Mouse (Mus musculus): Measurements from ENCODE around the gene Gabpa. TPM values are rescaled to one million over a fixed set of nuclear protein-coding genes. Genes with fewer than 3 reads are reported as not detected.

Gabpa gene
- polyA plus RNA-seq, 1 experiment from 2014 or later = 13.9 TPM

DNA sequence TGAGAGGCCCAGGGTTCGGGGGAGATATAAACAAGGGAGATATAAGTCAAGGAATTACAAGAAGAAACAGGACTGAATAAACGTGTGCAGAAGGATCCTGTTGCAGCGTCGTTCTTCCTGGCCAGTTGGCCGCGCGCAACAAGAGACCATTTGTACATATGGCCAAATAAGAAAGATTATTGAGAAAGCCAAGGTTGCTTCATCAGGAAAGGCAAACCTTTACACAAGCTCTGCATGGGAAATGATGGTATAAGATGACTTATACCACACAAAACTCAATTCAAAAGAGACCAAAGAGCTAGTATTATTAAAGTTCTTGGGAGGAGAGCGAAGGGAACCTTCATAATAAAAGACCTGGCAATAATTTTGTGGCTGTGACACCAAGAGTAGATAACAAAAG lies 49.8 kb downstream of the Gabpa start:
- H3K36me3 ChIP-seq (ENCODE audit: insufficient read depth, low read length) = no peaks in the 10 kb centered on the region
- ATAC-seq (no peak), DNase-seq (ENCODE audit: low spot score) (no peak)
- H3K4me1 ChIP-seq (ENCODE audit: insufficient read depth, low read depth, low read length) = no peaks in the 10 kb centered on the region
- H3K9ac ChIP-seq (replicated peaks; ENCODE audit: low read depth) = no peak overlapping the region
- H3K27me3 ChIP-seq (replicated peaks; ENCODE audit: insufficient read depth, low read length) = no peaks in the 10 kb centered on the region
- H3K9me3 ChIP-seq (ENCODE audit: low read length) = no peaks in the 10 kb centered on the region
- WGBS = 74% methylated on average over 8 of the region's 8 CpGs
- no peak overlapping the region for H3K27ac ChIP-seq (ENCODE audit: low read length)
- H3K4me2 ChIP-seq (replicated peaks; ENCODE audit: low read depth, low read length) = no peak overlapping the region
- H3K4me3 ChIP-seq (ENCODE audit: low read depth, low read length) = no peak overlapping the region
- TF ChIP-seq CTCF (IDR thresholded peaks at IDR 0.05) (no peak), EP300 (IDR thresholded peaks at IDR 0.05) (no peak)

DNA sequence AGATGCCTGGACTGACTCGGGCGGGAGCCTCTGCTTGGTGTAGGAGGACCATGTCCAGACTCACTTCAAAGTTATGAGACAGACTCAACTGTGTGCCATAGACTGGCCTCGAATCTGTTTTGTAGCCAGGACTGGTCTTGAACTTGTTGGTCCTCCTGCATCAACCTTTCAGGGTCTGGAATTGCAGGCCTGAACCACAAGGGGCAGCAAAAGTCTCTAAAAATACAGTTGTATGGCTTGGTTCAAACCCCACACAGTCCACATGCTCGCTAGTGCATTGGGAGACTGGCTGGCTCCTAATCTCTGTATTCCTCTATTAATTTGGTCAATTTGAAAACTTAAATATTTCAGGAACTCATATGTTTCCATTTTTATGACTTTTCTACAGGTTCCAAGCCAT lies 68.3 kb downstream of the Gabpa start:
- Histone ChIP-seq H3K27me3 (replicated peaks; ENCODE audit: insufficient read depth, low read length) (no peaks in the 10 kb centered on the region), H3K9me3 (ENCODE audit: low read length) (no peaks in the 10 kb centered on the region), H3K4me3 (ENCODE audit: low read depth, low read length) (no peak overlapping the region), H3K27ac (ENCODE audit: low read length) (no peak overlapping the region), H3K4me1 (ENCODE audit: insufficient read depth, low read depth, low read length) (no peaks in the 10 kb centered on the region), H3K4me2 (replicated peaks; ENCODE audit: low read depth, low read length) (no peak overlapping the region), H3K9ac (replicated peaks; ENCODE audit: low read depth) (no peak overlapping the region), H3K36me3 (ENCODE audit: insufficient read depth, low read length) (no peaks in the 10 kb centered on the region)
- ATAC-seq = no peak
- DNase-seq (ENCODE audit: low spot score) = no peak
- TF ChIP-seq CTCF (IDR thresholded peaks at IDR 0.05) (0 out of 2 replicates have a peak, but pooled peaks have one; percentile 2), EP300 (IDR thresholded peaks at IDR 0.05) (no peak)
- WGBS = 88% methylated on average over 4 of the region's 4 CpGs

DNA sequence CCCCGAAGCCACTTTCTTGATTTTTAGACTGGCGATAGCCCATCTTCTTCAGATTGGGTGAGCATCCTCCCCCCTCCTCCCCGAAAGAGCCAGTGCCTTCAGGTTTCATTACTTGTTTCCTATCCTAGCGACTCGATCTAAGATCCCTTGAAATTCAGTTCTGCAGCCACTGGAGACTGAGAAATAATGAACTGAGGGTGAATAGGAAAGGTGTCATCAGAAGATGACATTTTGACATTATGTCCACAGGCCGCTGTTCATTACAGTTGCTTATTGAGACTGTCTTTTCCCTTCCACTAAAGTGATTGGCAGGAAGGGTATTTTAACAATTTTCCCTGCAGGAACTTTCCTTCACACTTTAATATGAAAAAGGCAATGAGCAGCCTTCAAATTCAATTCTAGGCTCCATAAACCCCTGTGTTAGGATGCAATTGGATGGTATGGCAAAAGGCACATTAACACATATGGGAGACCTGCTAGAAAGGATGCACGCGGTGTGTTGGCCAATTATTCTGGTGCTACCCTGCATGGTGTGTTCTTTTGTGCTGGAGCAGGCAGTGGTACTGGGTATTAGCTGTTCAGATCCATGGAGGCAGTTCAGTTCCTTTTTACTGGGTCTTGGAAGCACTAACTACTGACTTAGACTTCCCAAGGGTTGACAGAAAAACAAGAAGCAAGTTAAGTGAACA lies 76.9 kb downstream of the Gabpa start:
- no peak overlapping the region for H3K27ac ChIP-seq (ENCODE audit: low read length)
- H3K4me2 ChIP-seq (replicated peaks; ENCODE audit: low read depth, low read length) = no peak overlapping the region
- H3K9me3 ChIP-seq (ENCODE audit: low read length) = no peaks in the 10 kb centered on the region
- no peaks in the 10 kb centered on the region for H3K27me3 ChIP-seq (replicated peaks; ENCODE audit: insufficient read depth, low read length)
- WGBS = 91% methylated on average over 8 of the region's 8 CpGs
- no peaks in the 10 kb centered on the region for H3K4me1 ChIP-seq (ENCODE audit: insufficient read depth, low read depth, low read length)
- H3K9ac ChIP-seq (replicated peaks; ENCODE audit: low read depth) = no peak overlapping the region
- TF ChIP-seq CTCF (IDR thresholded peaks at IDR 0.05) (no peak), EP300 (IDR thresholded peaks at IDR 0.05) (no peak)
- no peaks in the 10 kb centered on the region for H3K36me3 ChIP-seq (ENCODE audit: insufficient read depth, low read length)
- no peak for ATAC-seq
- H3K4me3 ChIP-seq (ENCODE audit: low read depth, low read length) = no peak overlapping the region
- DNase-seq (ENCODE audit: low spot score) = no peak

Other genes starting within 250 kb of the Gabpa start
- gene Mrpl39, start 99.2 kb upstream of the Gabpa start, polyA plus RNA-seq (2015; fragmentation: Nextera tagmentation; extraction: Ambion mirVana) = 27.0 and 29.4 TPM in 2 replicates
- 33.2 and 38.2 TPM in 2 replicates for gene Jam2, start 60.8 kb upstream of the Gabpa start, polyA plus RNA-seq (2015; fragmentation: Nextera tagmentation; extraction: Ambion mirVana)
- 663 and 711 TPM in 2 replicates for gene Atp5j, start 700 bp downstream of the Gabpa start, polyA plus RNA-seq (2015; fragmentation: Nextera tagmentation; extraction: Ambion mirVana)